Mouse (Mus musculus) midbrain, embryonic 10.5 days (tissue): ENCODE data around the gene Zmym1. TPM values are rescaled to one million over a fixed set of nuclear protein-coding genes. Genes with fewer than 3 reads are reported as not detected.

Experiments
- DNase-seq: peaks from one replicate; pipeline ENCODE4 v3.0.0-alpha.2; 2017; ENCODE audit warnings: low spot score
- H3K27ac ChIP-seq: fragments of 300-500 bp; sonication (generic); replicated peaks from 2 replicates; pipeline ENCODE4 v1.5.1; 2016; ENCODE audit warnings: mild to moderate bottlenecking
- H3K27me3 ChIP-seq: fragments of 300-500 bp; sonication (generic); 2 replicates; pipeline ENCODE4 v1.6.1; 2016; ENCODE audit warnings: low read depth, mild to moderate bottlenecking; ENCODE audit not compliant: poor library complexity, severe bottlenecking
- H3K36me3 ChIP-seq: fragments of 300-500 bp; sonication (generic); 2 replicates; pipeline ENCODE4 v1.6.1; 2016; ENCODE audit warnings: mild to moderate bottlenecking, moderate library complexity
- H3K4me1 ChIP-seq: fragments of 300-500 bp; sonication (generic); 2 replicates; pipeline ENCODE4 v1.6.1; 2016
- H3K4me3 ChIP-seq: fragments of 300-500 bp; sonication (generic); 2 replicates; pipeline ENCODE4 v1.5.1; 2016; ENCODE audit warnings: mild to moderate bottlenecking, moderate library complexity
- H3K9me3 ChIP-seq: fragments of 300-500 bp; sonication (generic); replicated peaks from 2 replicates; pipeline ENCODE4 v1.6.1; 2016; ENCODE audit warnings: mild to moderate bottlenecking
- WGBS: fragments of 180-500 bp; shearing (Covaris S2); methylation state at CpG from one replicate; pipeline ENCODE4 v1.1.7; 2016; 5-methylcytosine and 5-hydroxymethylcytosine counted together
- polyA plus RNA-seq: library from polyadenylated mRNA; unstranded; fragments of >200 nt; fragmentation: Nextera tagmentation; extraction: Ambion mirVana; gene quantifications from 2 replicates; pipeline ENCODE4 v1.2.1, GENCODE M21; 2016

The Zmym1 gene
- polyA plus RNA-seq, 1 experiment from 2014 or later = 38.5 TPM

GRCm38 (mm10) chr4:127054522-127055198 is 6.3 kb downstream of the Zmym1 start:
- peaks cover 1% of the 10 kb centered on the region; the same call in 1 of the 2 replicates for H3K4me1 ChIP-seq
- H3K4me3 ChIP-seq = no peak overlapping the region
- peaks cover 96% of the 10 kb centered on the region for H3K36me3 ChIP-seq
- H3K27ac ChIP-seq = no peak overlapping the region
- no peaks in the 10 kb centered on the region for H3K27me3 ChIP-seq
- no peak for DNase-seq
- 84% methylated on average over 7 of the region's 7 CpGs for WGBS
- no peaks in the 10 kb centered on the region for H3K9me3 ChIP-seq

GRCm38 (mm10) chr4:127053071-127053470 is 7.9 kb downstream of the Zmym1 start:
- no peak overlapping the region for H3K4me3 ChIP-seq
- 92% methylated on average over 5 of the region's 5 CpGs for WGBS
- H3K27me3 ChIP-seq = no peaks in the 10 kb centered on the region
- H3K27ac ChIP-seq = no peak overlapping the region
- no peaks in the 10 kb centered on the region for H3K4me1 ChIP-seq
- no peak for DNase-seq
- H3K36me3 ChIP-seq = peaks cover 96% of the 10 kb centered on the region
- no peaks in the 10 kb centered on the region for H3K9me3 ChIP-seq

GRCm38 (mm10) chr4:127051121-127051520 is 9.8 kb downstream of the Zmym1 start:
- WGBS = 93% methylated on average over 8 of the region's 8 CpGs
- no peaks in the 10 kb centered on the region for H3K27me3 ChIP-seq
- H3K9me3 ChIP-seq = no peaks in the 10 kb centered on the region
- H3K4me1 ChIP-seq = no peaks in the 10 kb centered on the region
- no peak for DNase-seq
- H3K36me3 ChIP-seq = peaks cover 98% of the 10 kb centered on the region
- no peak overlapping the region for H3K4me3 ChIP-seq
- no peak overlapping the region for H3K27ac ChIP-seq

GRCm38 (mm10) chr4:127043540-127043939 is 17.4 kb downstream of the Zmym1 start:
- DNase-seq = no peak
- Histone ChIP-seq H3K36me3 (peaks cover 95% of the 10 kb centered on the region), H3K4me1 (no peaks in the 10 kb centered on the region), H3K27me3 (no peaks in the 10 kb centered on the region), H3K27ac (no peak overlapping the region), H3K4me3 (no peak overlapping the region), H3K9me3 (no peaks in the 10 kb centered on the region)
- WGBS = 90% methylated on average over 4 of the region's 4 CpGs

- no peaks in the 10 kb centered on the region for H3K9me3 ChIP-seq
- no peak for DNase-seq
- peaks cover 96% of the 10 kb centered on the region for H3K36me3 ChIP-seq
- WGBS = 77% methylated on average over 3 of the region's 3 CpGs
- H3K4me3 ChIP-seq = no peak overlapping the region
- no peaks in the 10 kb centered on the region for H3K27me3 ChIP-seq
- no peaks in the 10 kb centered on the region for H3K4me1 ChIP-seq
- H3K27ac ChIP-seq = no peak overlapping the region
Measured at GRCm38 (mm10) chr4:127039871-127040483, 21.0 kb downstream of the Zmym1 start.

- H3K27ac ChIP-seq = no peak overlapping the region
- no peaks in the 10 kb centered on the region for H3K27me3 ChIP-seq
- no peak overlapping the region for H3K4me3 ChIP-seq
- H3K9me3 ChIP-seq = no peaks in the 10 kb centered on the region
- DNase-seq = no peak
- no peaks in the 10 kb centered on the region for H3K4me1 ChIP-seq
- peaks cover 96% of the 10 kb centered on the region for H3K36me3 ChIP-seq
- WGBS = 88% methylated on average over 3 of the region's 3 CpGs
Measured at GRCm38 (mm10) chr4:127038828-127039349, 22.1 kb downstream of the Zmym1 start.

- no peak overlapping the region for H3K4me3 ChIP-seq
- H3K27ac ChIP-seq = no peak overlapping the region
- H3K9me3 ChIP-seq = no peaks in the 10 kb centered on the region
- H3K4me1 ChIP-seq = no peaks in the 10 kb centered on the region
- peaks cover 96% of the 10 kb centered on the region for H3K36me3 ChIP-seq
- H3K27me3 ChIP-seq = no peaks in the 10 kb centered on the region
- 89% methylated on average over 8 of the region's 8 CpGs for WGBS
- no peak for DNase-seq
Measured at GRCm38 (mm10) chr4:127037908-127038827, 22.8 kb downstream of the Zmym1 start.

GRCm38 (mm10) chr4:127037158-127037557 is 23.8 kb downstream of the Zmym1 start:
- no peak for DNase-seq
- peaks cover 97% of the 10 kb centered on the region for H3K36me3 ChIP-seq
- 93% methylated on average over 3 of the region's 3 CpGs for WGBS

GRCm38 (mm10) chr4:127027228-127028190 is 33.4 kb downstream of the Zmym1 start:
- no peak overlapping the region for H3K27ac ChIP-seq
- 87% methylated on average over 4 of the region's 4 CpGs for WGBS
- peaks cover 29% of the 10 kb centered on the region for H3K4me1 ChIP-seq
- H3K4me3 ChIP-seq = no peak overlapping the region
- DNase-seq = peak; percentile 43
- no peaks in the 10 kb centered on the region for H3K27me3 ChIP-seq
- peaks cover 100% of the 10 kb centered on the region for H3K36me3 ChIP-seq
- no peaks in the 10 kb centered on the region for H3K9me3 ChIP-seq

More at GRCm38 (mm10) chr4:127037158-127037557, 23.8 kb downstream of the Zmym1 start:
- no peak overlapping the region for H3K4me3 ChIP-seq
- H3K4me1 ChIP-seq = no peaks in the 10 kb centered on the region
- no peaks in the 10 kb centered on the region for H3K9me3 ChIP-seq
- no peak overlapping the region for H3K27ac ChIP-seq
- H3K27me3 ChIP-seq = no peaks in the 10 kb centered on the region

- peaks cover 29% of the 10 kb centered on the region for H3K4me1 ChIP-seq
- peaks cover 99% of the 10 kb centered on the region for H3K36me3 ChIP-seq
- H3K27me3 ChIP-seq = no peaks in the 10 kb centered on the region
- no peaks in the 10 kb centered on the region for H3K9me3 ChIP-seq
- DNase-seq = no peak
- 96% methylated on average over 4 of the region's 4 CpGs for WGBS
- H3K27ac ChIP-seq = no peak overlapping the region
- H3K4me3 ChIP-seq = no peak overlapping the region
Measured at GRCm38 (mm10) chr4:127026826-127027225, 34.1 kb downstream of the Zmym1 start.

GRCm38 (mm10) chr4:127024240-127024639 is 36.7 kb downstream of the Zmym1 start:
- H3K36me3 ChIP-seq = peaks cover 73% of the 10 kb centered on the region
- peak overlapping the region; percentile 97 for H3K4me3 ChIP-seq
- H3K4me1 ChIP-seq = peaks cover 33% of the 10 kb centered on the region
- H3K9me3 ChIP-seq = no peaks in the 10 kb centered on the region
- no peak overlapping the region for H3K27ac ChIP-seq
- 86% methylated on average over 1 of the region's 1 CpGs for WGBS
- no peak for DNase-seq
- no peaks in the 10 kb centered on the region for H3K27me3 ChIP-seq
